Mouse (Mus musculus) myocyte (in vitro differentiated cells): Measurements from ENCODE around the gene Ankrd33.

ENCODE experiments used
- CEBPB ChIP-seq: IDR thresholded peaks from 2 replicates; pipeline ENCODE4 v1.6.1; 2011; ENCODE audit warnings: mild to moderate bottlenecking, moderate library complexity; ENCODE audit not compliant: poor library complexity, insufficient read depth, severe bottlenecking
- MYOG ChIP-seq, 3 experiments: IDR thresholded peaks; one replicate each; pipeline ENCODE4 v1.6.1; 2011; ENCODE audit warnings: control low read depth in 2 of 3, low read depth in 2 of 3, mild to moderate bottlenecking in 2 of 3; ENCODE audit not compliant: insufficient read length in 2 of 3, control insufficient read depth in 1 of 3, insufficient read depth in 1 of 3
- POLR2A ChIP-seq: IDR thresholded peaks from one replicate; pipeline ENCODE4 v1.6.1; 2011; ENCODE audit warnings: low read depth, mild to moderate bottlenecking, control low read depth, moderate library complexity; ENCODE audit not compliant: insufficient read length
- POLR2AphosphoS2 ChIP-seq: IDR thresholded peaks from one replicate; pipeline ENCODE4 v1.6.1; 2011; ENCODE audit warnings: low read depth, control low read depth; ENCODE audit not compliant: insufficient read length
- SRF ChIP-seq: IDR thresholded peaks from one replicate; pipeline ENCODE4 v1.6.1; 2011; ENCODE audit warnings: low read depth; ENCODE audit not compliant: control insufficient read depth, insufficient read length
- TCF12 ChIP-seq: IDR thresholded peaks from one replicate; pipeline ENCODE4 v1.6.1; 2011; ENCODE audit warnings: mild to moderate bottlenecking, control low read depth; ENCODE audit not compliant: poor library complexity, insufficient read depth, severe bottlenecking

DNA sequence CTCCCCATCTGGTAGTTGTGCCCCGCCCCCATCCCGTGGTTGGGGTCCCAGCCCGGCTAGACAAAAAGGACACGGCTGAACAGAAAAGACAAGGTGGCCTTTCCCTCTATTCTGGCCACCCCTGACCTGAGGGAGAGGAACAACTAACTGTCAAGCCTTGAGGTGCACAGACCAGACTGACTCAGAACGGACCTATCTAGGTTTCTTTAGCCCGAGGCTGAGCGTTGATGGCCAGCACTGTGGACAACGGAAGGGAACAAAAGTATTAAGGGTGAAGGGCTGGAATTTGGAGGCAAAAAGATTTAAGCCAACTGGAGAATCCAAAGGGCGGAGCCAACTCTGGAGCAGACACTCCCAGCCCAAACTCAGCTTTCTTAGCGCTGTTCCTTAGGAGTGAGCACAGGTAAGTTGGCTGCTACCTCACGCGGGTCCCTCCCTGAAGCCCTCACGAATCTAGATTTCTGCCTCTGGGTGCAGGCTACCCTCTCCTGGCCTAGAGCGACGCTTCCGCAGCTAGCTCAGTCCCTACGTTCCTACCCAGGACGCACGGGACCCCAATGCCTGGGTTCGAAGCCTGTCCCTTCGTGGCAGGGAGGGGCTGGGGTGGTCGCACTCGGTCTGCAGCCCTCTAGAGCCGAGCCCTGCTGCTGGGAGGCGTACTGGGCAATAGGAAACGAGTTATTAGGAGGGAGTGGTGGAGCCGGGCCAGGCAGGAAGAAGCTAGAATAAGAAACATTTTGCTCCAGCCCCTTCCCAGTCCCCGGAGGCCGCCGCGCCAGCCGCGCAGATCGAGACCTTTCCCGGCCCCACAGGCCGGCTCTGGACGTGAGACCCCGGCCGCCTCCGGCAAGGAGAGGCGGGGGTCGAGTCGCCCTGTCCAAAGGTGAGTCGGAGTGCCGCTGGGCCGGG, 12.9 kb downstream of the Ankrd33 start, which contains the start of gene Acvrl1:
- TF ChIP-seq MYOG (IDR thresholded peaks at IDR 0.05; ENCODE audit: control insufficient read depth in 1 of 3, insufficient read depth in 1 of 3, insufficient read length in 2 of 3, low read depth in 2 of 3) (no peak), TCF12 (no peak), CEBPB (no peak), POLR2A (no peak), SRF (no peak), POLR2AphosphoS2 (no peak)
